Mouse (Mus musculus) forebrain, embryonic 16.5 days (tissue): Measurements from ENCODE around the gene Mid1. TPM values are rescaled to one million over a fixed set of nuclear protein-coding genes. Genes with fewer than 3 reads are reported as not detected.
"Not testable (repeated sequence)": the region's sequence is repeated elsewhere in the genome, so short reads cannot be mapped to it uniquely, and the experiment has no call there.

Experiments used
- ATAC-seq: fragments of 200-750 bp; cut with Nextera tagmentation; 2 replicates; pipeline ENCODE4 v1.8.0; 2017; ENCODE audit warnings: mild to moderate bottlenecking, moderate library complexity
- H3K27ac ChIP-seq: fragments of 300-500 bp; sonication (generic); 2 replicates; pipeline ENCODE4 v1.5.1; 2014; ENCODE audit warnings: low read length, control low read depth
- H3K27me3 ChIP-seq: fragments of 300-500 bp; sonication (generic); replicated peaks from 2 replicates; pipeline ENCODE4 v1.6.1; 2014; ENCODE audit warnings: low read length; ENCODE audit not compliant: control insufficient read depth, insufficient read depth
- H3K36me3 ChIP-seq: fragments of 300-500 bp; sonication (generic); 2 replicates; pipeline ENCODE4 v1.6.1; 2014; ENCODE audit not compliant: control insufficient read depth, insufficient read depth
- H3K4me1 ChIP-seq: fragments of 300-500 bp; sonication (generic); replicated peaks from 2 replicates; pipeline ENCODE4 v1.6.1; 2014; ENCODE audit warnings: low read length; ENCODE audit not compliant: control insufficient read depth, insufficient read depth
- H3K4me2 ChIP-seq: fragments of 300-500 bp; sonication (generic); 2 replicates; pipeline ENCODE4 v1.6.1; 2014; ENCODE audit warnings: mild to moderate bottlenecking, low read length, control low read depth
- H3K4me3 ChIP-seq: fragments of 300-500 bp; sonication (generic); replicated peaks from 2 replicates; pipeline ENCODE4 v1.5.1; 2014; ENCODE audit warnings: mild to moderate bottlenecking, low read length, control low read depth
- H3K9ac ChIP-seq: fragments of 300-500 bp; sonication (generic); replicated peaks from 2 replicates; pipeline ENCODE4 v1.6.1; 2014; ENCODE audit warnings: low read depth, low read length, control low read depth
- H3K9me3 ChIP-seq: fragments of 300-500 bp; sonication (generic); 2 replicates; pipeline ENCODE4 v1.6.1; 2016; ENCODE audit warnings: low read length; ENCODE audit not compliant: control insufficient read depth
- WGBS: fragments of 180-500 bp; shearing (Covaris S2); extraction: QIAGEN DNeasy Blood & Tissue Kit; methylation state at CpG from one replicate; pipeline ENCODE4 v1.1.7; 2014; 5-methylcytosine and 5-hydroxymethylcytosine counted together
- polyA plus RNA-seq: library from polyadenylated mRNA; unstranded; fragments of >200 nt; fragmentation: Nextera tagmentation; extraction: Ambion mirVana; gene quantifications from 2 replicates; pipeline ENCODE4 v1.2.1, GENCODE M21; 2015

The Mid1 gene
- polyA plus RNA-seq, 1 experiment from 2014 or later, result 10.0 TPM

- 88% methylated on average over 23 of the region's 23 CpGs for WGBS
- H3K27me3 ChIP-seq, H3K9ac ChIP-seq, H3K4me2 ChIP-seq, H3K4me3 ChIP-seq, H3K27ac ChIP-seq, ATAC-seq: not testable (repeated sequence)
- Histone ChIP-seq H3K9me3 (peaks cover 22% of the 10 kb centered on the region), H3K36me3 (peaks cover 28% of the 10 kb centered on the region), H3K4me1 (peaks cover 10% of the 10 kb centered on the region)
Measured at GRCm38 (mm10) chrX:169982606-169983400, 297.8 kb downstream of the Mid1 start.

DNA sequence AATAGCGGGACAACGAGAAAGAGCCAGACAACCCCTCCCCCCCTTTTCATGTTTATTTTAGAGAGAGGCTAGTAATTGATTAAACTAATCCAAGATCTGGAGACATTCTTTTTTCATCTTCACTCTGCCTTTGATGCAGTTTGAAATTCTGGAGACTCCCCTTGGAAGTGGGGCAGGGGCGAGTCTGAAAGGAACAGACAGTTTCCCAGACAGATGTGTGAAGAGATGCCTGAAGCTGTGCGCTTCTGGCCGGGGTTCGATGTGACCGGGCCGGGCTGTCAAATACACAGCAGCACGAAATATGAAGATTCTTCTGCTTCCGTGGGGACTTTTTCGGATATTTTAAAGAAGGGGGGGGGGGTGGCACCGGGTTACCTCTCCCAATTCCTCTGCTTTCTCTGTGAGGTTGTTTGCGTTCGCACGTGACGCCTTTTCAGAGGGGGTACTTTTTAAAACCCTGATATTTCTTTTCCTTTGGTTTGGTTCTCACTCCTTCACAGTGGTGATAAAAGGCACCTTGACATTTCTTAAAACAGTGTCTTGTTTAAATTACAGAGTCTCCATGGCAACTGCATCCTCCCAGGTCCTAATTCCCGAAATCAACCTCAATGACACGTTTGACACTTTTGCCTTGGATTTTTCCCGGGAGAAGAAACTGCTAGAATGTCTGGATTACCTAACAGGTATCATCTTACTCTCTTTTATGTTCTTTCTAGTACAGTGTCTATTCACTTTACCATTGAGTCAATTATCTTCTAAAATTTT lies 298.6 kb downstream of the Mid1 start:
- H3K9ac ChIP-seq, H3K4me2 ChIP-seq, H3K27me3 ChIP-seq, ATAC-seq, H3K27ac ChIP-seq, H3K4me3 ChIP-seq: not testable (repeated sequence)
- WGBS, result 85% methylated on average over 19 of the region's 19 CpGs
- peaks cover 31% of the 10 kb centered on the region for H3K36me3 ChIP-seq
- peaks cover 25% of the 10 kb centered on the region for H3K9me3 ChIP-seq
- peaks cover 10% of the 10 kb centered on the region for H3K4me1 ChIP-seq

- Histone ChIP-seq H3K36me3 (peaks cover 37% of the 10 kb centered on the region), H3K9me3 (peaks cover 31% of the 10 kb centered on the region)
- WGBS, result 90% methylated on average over 7 of the region's 7 CpGs
Measured at GRCm38 (mm10) chrX:169984331-169984730, 299.3 kb downstream of the Mid1 start.

GRCm38 (mm10) chrX:169984853-169985252 lies 299.9 kb downstream of the Mid1 start:
- not testable (repeated sequence) for ATAC-seq, H3K4me3 ChIP-seq, H3K4me1 ChIP-seq, H3K27me3 ChIP-seq, H3K4me2 ChIP-seq, H3K9ac ChIP-seq, H3K27ac ChIP-seq
- Histone ChIP-seq H3K9me3 (peaks cover 35% of the 10 kb centered on the region), H3K36me3 (peaks cover 39% of the 10 kb centered on the region)
- WGBS, result 94% methylated on average over 21 of the region's 21 CpGs

More at GRCm38 (mm10) chrX:169984331-169984730, 299.3 kb downstream of the Mid1 start:
- H3K9ac ChIP-seq, ATAC-seq, H3K4me1 ChIP-seq, H3K27ac ChIP-seq, H3K4me2 ChIP-seq, H3K27me3 ChIP-seq, H3K4me3 ChIP-seq: not testable (repeated sequence)

DNA sequence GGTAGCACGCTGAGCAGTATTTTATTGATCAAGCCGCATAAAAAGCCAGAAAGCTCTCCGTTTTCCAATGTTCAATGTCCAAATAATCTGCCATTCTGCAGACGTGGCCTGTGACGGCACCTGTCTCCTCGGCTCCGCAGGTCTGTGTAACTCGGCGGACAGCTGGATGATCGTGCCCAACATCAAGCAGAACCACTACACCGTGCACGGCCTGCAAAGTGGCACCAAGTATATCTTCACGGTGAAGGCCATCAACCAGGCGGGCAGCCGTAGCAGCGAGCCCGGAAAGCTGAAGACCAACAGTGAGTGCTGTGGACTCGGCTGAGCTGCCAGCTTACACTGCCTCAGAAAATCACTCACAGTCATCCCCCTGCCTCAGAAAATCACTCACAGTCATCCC lies 300.8 kb downstream of the Mid1 start:
- not testable (repeated sequence) for H3K4me1 ChIP-seq, H3K4me2 ChIP-seq, H3K27me3 ChIP-seq, H3K9ac ChIP-seq, H3K4me3 ChIP-seq, H3K27ac ChIP-seq
- 84% methylated on average over 18 of the region's 18 CpGs for WGBS
- H3K36me3 ChIP-seq, result peaks cover 46% of the 10 kb centered on the region
- ATAC-seq, result peak; percentile 18
- H3K9me3 ChIP-seq, result peaks cover 42% of the 10 kb centered on the region

DNA sequence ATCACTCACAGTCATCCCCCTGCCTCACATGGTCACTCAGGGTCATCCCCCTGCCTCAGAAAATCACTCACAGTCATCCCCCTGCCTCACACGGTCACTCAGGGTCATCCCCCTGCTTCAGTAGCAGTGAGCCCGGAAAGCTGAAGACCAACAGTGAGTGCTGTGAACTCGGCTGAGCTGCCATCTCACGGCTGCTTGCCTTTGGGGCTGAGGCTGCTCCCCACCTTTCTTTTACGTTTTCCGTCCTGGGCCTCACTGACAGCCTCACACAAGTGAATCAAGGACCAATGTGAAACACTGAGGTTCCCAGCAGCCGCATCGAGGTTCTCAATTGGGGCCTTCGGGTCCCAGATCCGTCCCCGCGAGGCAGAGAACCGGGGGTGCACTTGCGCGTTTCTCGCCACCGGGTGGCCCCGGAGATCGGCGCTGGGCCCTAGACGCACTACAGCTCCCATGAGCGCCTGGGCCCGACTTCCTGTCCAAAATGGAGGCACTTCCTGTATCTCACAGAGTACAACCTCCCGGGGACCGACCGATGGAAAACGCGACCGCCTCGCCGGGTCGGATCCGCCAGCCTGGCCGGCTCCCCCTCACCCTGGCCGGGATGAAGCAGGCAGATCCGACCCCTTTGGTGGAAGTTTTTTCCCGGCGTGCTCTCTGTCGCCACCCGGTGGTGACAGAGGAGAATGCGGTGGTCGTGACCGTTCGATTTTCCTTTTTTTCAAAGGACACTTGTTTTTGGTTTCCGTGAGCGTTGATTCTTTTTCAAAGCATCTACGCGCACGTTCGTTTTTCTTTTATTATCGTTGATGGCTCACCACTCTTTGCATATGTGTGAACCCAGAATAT lies 301.7 kb downstream of the Mid1 start:
- Histone ChIP-seq H3K4me2 (peak overlapping the region; percentile 36), H3K9ac (peak overlapping the region; percentile 20), H3K27ac (peak overlapping the region; percentile 26; the same call in 1 of the 2 replicates), H3K36me3 (peaks cover 44% of the 10 kb centered on the region), H3K4me3 (peak overlapping the region; percentile 33), H3K9me3 (peaks cover 41% of the 10 kb centered on the region)
- 42% methylated on average over 47 of the region's 51 CpGs for WGBS
- H3K4me1 ChIP-seq, H3K27me3 ChIP-seq: not testable (repeated sequence)
- ATAC-seq, result peak; percentile 95

DNA sequence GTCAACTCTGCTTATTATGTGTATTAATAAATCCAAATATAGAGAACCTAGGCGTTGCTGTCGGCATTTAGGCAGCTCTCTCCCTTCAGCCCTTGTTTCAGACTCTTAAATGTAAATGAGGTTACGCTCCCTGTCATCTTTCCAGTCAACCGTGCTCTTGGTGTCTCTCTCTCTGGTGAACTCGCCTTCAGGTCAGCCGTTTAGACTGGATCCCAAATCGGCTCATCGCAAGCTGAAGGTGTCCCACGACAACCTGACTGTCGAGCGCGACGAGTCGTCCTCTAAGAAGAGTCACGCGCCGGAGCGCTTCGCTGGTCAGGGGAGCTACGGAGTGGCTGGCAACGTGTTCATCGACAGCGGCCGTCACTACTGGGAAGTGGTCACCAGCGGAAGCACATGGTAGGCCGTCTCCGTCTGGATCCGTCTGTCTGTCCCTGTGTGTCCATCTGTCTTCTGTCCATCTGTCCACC lies 302.4 kb downstream of the Mid1 start:
- not testable (repeated sequence) for H3K9ac ChIP-seq, H3K4me1 ChIP-seq, H3K4me3 ChIP-seq, H3K4me2 ChIP-seq, H3K27me3 ChIP-seq
- 87% methylated on average over 28 of the region's 28 CpGs for WGBS
- peaks cover 39% of the 10 kb centered on the region for H3K9me3 ChIP-seq
- peaks cover 38% of the 10 kb centered on the region for H3K36me3 ChIP-seq
- ATAC-seq, result peak; percentile 12
- peak overlapping the region; percentile 7; the same call in 1 of the 2 replicates for H3K27ac ChIP-seq

GRCm38 (mm10) chrX:169988571-169989218 lies 303.7 kb downstream of the Mid1 start:
- ATAC-seq, H3K9ac ChIP-seq, H3K4me1 ChIP-seq, H3K4me3 ChIP-seq, H3K27me3 ChIP-seq, H3K4me2 ChIP-seq, H3K27ac ChIP-seq: not testable (repeated sequence)
- Histone ChIP-seq H3K9me3 (peaks cover 33% of the 10 kb centered on the region), H3K36me3 (peaks cover 34% of the 10 kb centered on the region)
- 92% methylated on average over 56 of the region's 56 CpGs for WGBS
